ENCODE assay signal across 20 mouse cellular contexts in the genomic region with DNA sequence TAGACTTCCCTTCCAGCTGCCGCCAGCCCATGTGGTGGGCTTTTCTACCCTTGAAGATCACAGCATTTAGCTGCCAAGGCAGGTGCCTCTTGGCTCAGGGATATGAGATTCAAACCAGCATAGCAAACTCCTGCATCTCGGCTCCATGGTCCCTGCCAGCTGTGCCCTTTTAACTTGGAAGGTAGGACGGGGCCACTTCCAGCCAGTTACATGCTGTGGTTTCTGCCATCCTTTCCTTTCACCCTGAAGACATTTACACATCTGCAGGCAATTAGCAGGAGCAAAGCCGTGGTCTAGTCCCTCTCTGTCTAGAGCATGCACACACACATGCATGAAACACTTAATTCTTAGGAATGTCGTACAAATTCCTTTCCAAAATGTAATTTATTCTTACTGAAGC.
A peak's percentile ranks its signal among the peaks of the same experiment; 100 is the strongest.
DNase-seq lines count a peak whose midpoint lies in the region; ATAC-seq and TF ChIP-seq lines count a peak whose summit lies in the region.
"Had no signal": no experiment of that assay in that cellular context is flagged by ENCODE, and none has a peak within 500 bp of the region (broad histone marks: within the 10 kb centered on the region; RNA-seq: fewer than 3 reads in every experiment).

No protein-coding gene starts in this region.

- peak; percentile 65 for ATAC-seq in embryonic facial prominence, embryonic 15.5 days (ENCODE audit: insufficient number of reproducible peaks, low FRiP score, low TSS enrichment, low read depth)
- ATAC-seq in limb, embryonic 14.5 days (ENCODE audit: low FRiP score, low read depth), result peak; percentile 72; the same call in 1 of the 2 replicates
- ATAC-seq in megakaryocyte progenitor cell, adult 5-6 weeks (replicated peaks; ENCODE audit: poor library complexity), result no peak

- H3K27ac ChIP-seq in embryonic facial prominence, embryonic 15.5 days (replicated peaks), result no peak overlapping the region
- no peak overlapping the region for H3K27ac ChIP-seq in limb, embryonic 14.5 days (replicated peaks; ENCODE audit: low read depth, low read length)
- H3K27ac ChIP-seq: left cerebral cortex, adult 2 months; liver, embryonic 15.5 days; neural tube, embryonic 13.5 days; stomach, embryonic 15.5 days had no signal

- TF ChIP-seq POLR2A in limb, embryonic 14.5 days (IDR thresholded peaks at IDR 0.05; ENCODE audit: borderline replicate concordance, extremely low read depth, insufficient read depth, insufficient read length), result no peak

- peaks cover 4% of the 10 kb centered on the region; the same call in 1 of the 2 replicates for H3K27me3 ChIP-seq in embryonic facial prominence, embryonic 15.5 days
- no peaks in the 10 kb centered on the region for H3K27me3 ChIP-seq in limb, embryonic 14.5 days (ENCODE audit: control insufficient read depth, insufficient read depth, low read length)
- H3K27me3 ChIP-seq: liver, embryonic 15.5 days; neural tube, embryonic 13.5 days; stomach, embryonic 15.5 days had no signal

- no peaks in the 10 kb centered on the region for H3K36me3 ChIP-seq in embryonic facial prominence, embryonic 15.5 days
- H3K36me3 ChIP-seq in limb, embryonic 14.5 days (ENCODE audit: control insufficient read depth, insufficient read depth, low read length), result no peaks in the 10 kb centered on the region
- H3K36me3 ChIP-seq: liver, embryonic 15.5 days; neural tube, embryonic 13.5 days; stomach, embryonic 15.5 days had no signal

- no peak overlapping the region for H3K4me3 ChIP-seq in embryonic facial prominence, embryonic 15.5 days (replicated peaks)
- H3K4me3 ChIP-seq in limb, embryonic 14.5 days (replicated peaks; ENCODE audit: low read length), result no peak overlapping the region
- H3K4me3 ChIP-seq: left cerebral cortex, adult 2 months; liver, embryonic 15.5 days; neural tube, embryonic 13.5 days; stomach, embryonic 15.5 days had no signal

- peaks cover 13% of the 10 kb centered on the region for H3K4me1 ChIP-seq in embryonic facial prominence, embryonic 15.5 days
- H3K4me1 ChIP-seq in limb, embryonic 14.5 days (ENCODE audit: control insufficient read depth, insufficient read depth, low read length), result peaks cover 12% of the 10 kb centered on the region
- H3K4me1 ChIP-seq: liver, embryonic 15.5 days; neural tube, embryonic 13.5 days; stomach, embryonic 15.5 days had no signal

- H3K9me3 ChIP-seq in embryonic facial prominence, embryonic 15.5 days (replicated peaks), result no peaks in the 10 kb centered on the region
- no peaks in the 10 kb centered on the region for H3K9me3 ChIP-seq in limb, embryonic 14.5 days (ENCODE audit: control insufficient read depth, low read length)
- H3K9me3 ChIP-seq: liver, embryonic 15.5 days; neural tube, embryonic 13.5 days; stomach, embryonic 15.5 days had no signal

- WGBS in embryonic facial prominence, embryonic 15.5 days, result 16% methylated on average over 5 of the region's 5 CpGs
- 13% methylated on average over 5 of the region's 5 CpGs for WGBS in limb, embryonic 14.5 days

- 0 out of 2 replicates have a peak overlapping the region, but pooled peaks have one; percentile 2 for H3K4me2 ChIP-seq in embryonic facial prominence, embryonic 15.5 days (replicated peaks)
- H3K4me2 ChIP-seq in limb, embryonic 14.5 days (replicated peaks; ENCODE audit: low read depth, low read length, severe bottlenecking), result no peak overlapping the region
- H3K4me2 ChIP-seq: liver, embryonic 15.5 days; neural tube, embryonic 13.5 days; stomach, embryonic 15.5 days had no signal

- peak; percentile 72 for DNase-seq in NIH3T3 (ENCODE audit: low read depth)
- peak; percentile 69 for DNase-seq in embryo, embryonic 11 days
- peak; percentile 54 for DNase-seq in limb, embryonic 14.5 days (ENCODE audit: low spot score)
- DNase-seq in right cerebral cortex, postnatal 10 days (ENCODE audit: low spot score in 2 of 2), result no peak
- DNase-seq in B cell, adult 2 months, result no peak
- DNase-seq: adrenal gland, postnatal 14 days; cerebellum, postnatal 10 days; heart, adult 18-20 months; heart, postnatal 36 days; kidney, adult 2 months; kidney, postnatal 10 days; left cerebral cortex, postnatal 4 days; midbrain, embryonic 14.5 days; thymus, adult 18-20 months had no signal

- H3K9ac ChIP-seq in embryonic facial prominence, embryonic 15.5 days, result no peak overlapping the region
- no peak overlapping the region for H3K9ac ChIP-seq in limb, embryonic 14.5 days (ENCODE audit: low read depth, low read length, severe bottlenecking)
- H3K9ac ChIP-seq: liver, embryonic 15.5 days; neural tube, embryonic 13.5 days; stomach, embryonic 15.5 days had no signal

Comparison
In these comparisons a context has a peak if more than half of its experiments do, and no peak if none do; other contexts are left out.
1. DNase-seq: peak in NIH3T3 (single experiment), embryo, embryonic 11 days (single experiment) and limb, embryonic 14.5 days (single experiment); none in right cerebral cortex, postnatal 10 days (0 of 2) and B cell, adult 2 months (0 of 2).